Mouse (Mus musculus) mouse trophoblast stem cell (cell line): Measurements from ENCODE around the gene Ccdc151.

Experiments
- in situ Hi-C, 2 experiments: fragments of 300-500 bp; cut with MseI, MboI; formaldehyde crosslinking; loops; 2 replicates in 1 of 2; 3 replicates in 1 of 2; pipeline ENCODE4 v1.15.1; 2025

Gene Ccdc151

DNA sequence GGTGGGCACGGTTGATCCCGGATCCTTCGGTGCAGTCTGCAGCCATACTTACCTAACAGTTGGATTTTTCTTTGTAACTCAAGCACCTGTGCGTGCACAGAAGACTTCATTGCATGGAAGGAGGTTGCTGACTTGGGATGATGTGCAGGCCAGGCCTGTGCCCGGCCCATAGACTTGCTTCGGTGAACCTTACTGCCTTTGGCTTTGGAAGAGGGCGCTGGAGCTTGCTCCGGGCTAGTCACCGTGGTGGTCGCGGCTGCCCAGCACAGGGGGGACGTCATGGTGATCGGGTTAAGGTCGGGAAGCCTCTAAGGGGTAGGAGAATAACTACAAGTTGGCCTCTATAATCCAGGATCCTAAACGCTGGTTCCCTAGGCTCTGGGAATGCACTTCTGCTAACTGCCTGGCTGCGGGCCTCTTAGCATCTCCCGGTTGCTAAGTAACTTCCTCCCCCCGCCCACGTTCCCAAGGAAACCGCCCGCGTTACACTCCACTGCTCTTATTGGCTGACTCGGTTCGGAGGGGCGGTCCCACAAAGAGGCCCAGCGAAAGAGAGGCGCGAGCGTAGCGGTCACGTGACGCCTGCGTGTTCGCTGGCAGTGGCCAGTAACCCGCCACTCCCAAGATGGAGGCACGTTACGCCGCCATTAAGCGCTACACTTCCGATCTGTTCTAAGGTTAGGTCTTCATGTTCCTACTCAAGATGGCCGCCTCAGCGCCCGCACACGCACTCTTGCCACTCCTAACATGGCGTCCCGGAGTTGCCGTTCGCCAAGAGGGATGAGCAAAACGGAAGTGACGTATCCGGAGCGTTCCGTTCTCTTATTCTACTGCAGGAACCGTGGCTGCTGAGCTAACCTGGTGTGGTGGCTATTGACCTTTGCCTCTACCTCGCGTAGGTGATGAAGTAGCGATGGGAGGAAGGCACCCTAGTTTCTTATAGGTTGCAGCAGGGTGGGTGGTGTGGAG is at the start of gene Ccdc151, which contains the start of gene Prkcsh:
TSS of gene Ccdc151 (minus strand) at position 441 of the 969 bp plus-strand sequence.
TSS of gene Prkcsh (plus strand) at position 613 of the 969 bp plus-strand sequence.
- in situ Hi-C loops, result no loop called here

- in situ Hi-C loops, result no loop called here
Measured at GRCm38 (mm10) chr9:22051958-22052254, 49.5 kb upstream of the Ccdc151 start, which contains the start of gene Elavl3. Gene Elavl3 (minus strand): TSS chr9:22052023.

DNA sequence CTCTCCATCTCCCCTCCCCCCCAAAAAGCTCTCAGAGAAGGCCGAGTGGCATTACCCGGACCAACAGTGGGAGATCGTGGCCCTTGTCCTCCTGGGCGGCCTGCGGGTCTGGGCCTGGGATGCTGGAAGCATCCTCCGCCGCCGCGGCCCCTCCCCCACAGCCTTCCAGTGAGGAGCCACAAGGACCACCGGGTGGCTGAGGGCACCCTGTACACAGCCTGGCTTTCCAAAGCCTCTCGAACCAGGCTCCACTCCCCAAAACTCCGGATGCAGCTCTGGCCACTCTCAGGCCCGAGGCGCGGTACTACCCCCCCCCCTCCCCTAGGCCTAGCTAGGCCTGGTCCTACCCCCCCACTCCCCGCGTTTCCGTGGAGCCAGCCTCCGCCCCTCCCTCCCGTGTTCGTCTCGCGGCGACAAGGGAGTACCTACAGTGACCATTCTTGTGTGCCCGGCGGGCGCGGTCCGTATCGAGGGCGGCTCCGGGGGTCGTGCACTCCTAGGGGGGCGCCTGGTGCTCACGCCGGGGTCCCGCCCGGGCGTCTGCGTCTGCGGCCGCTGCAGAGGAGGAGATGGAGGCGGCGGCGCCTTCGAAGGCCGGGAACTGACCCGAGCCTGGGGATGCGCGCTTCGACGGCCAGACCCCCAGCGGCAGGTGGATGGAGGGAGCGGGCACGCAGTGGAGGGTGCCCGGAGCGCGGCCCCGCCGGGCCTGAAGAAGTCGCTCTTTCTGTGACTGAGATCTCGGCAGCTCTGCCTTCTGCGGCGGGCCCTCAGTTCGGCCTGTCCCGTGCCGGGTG is 48.9 kb upstream of the Ccdc151 start:
- in situ Hi-C loops, result no loop called here

- in situ Hi-C loops, result no loop called here
Measured at GRCm38 (mm10) chr9:22050351-22050889, 48.0 kb upstream of the Ccdc151 start.

GRCm38 (mm10) chr9:22049721-22050270 is 47.4 kb upstream of the Ccdc151 start:
- in situ Hi-C loops, result no loop called here

DNA sequence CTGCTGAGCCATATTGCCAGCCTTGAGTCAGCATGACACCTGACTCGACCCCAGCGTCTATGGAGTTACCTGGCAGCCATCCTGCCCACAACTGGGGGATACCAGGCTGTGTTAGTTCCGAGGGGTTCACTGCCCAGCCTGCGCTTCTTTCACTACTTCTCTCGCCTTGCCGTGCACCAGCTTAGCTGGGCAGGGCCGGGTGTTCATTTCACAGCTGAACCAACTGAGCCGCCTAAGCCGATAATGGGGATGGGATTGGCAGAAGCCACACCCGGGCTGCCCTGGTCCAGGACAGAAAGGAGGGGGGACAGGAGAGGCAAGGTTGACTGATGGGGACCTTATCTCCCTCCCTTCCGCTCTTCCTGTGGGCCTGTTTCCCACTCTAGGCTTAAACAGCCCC is 46.9 kb upstream of the Ccdc151 start:
- in situ Hi-C loops, result no loop called here

DNA sequence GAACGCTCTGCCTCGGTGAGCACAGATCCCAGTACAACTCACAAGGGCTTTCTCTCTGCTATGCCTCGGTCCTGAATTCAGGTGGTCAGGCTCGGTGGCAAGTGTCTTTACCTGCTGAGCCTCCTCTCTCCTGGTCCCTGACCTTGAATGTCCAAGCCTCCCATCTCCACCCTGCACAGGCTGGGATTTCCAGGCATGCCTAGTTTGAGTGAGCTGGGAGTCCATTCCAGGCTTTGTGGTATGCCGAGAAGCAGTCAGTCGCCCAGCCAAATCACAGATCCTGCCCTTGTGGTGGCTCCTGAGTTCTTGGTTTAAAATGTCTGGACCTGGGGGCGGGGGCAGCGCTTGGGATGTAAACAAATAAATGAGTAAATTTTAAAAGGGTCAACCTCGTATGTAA is 44.9 kb upstream of the Ccdc151 start:
- in situ Hi-C loops, result no loop called here

DNA sequence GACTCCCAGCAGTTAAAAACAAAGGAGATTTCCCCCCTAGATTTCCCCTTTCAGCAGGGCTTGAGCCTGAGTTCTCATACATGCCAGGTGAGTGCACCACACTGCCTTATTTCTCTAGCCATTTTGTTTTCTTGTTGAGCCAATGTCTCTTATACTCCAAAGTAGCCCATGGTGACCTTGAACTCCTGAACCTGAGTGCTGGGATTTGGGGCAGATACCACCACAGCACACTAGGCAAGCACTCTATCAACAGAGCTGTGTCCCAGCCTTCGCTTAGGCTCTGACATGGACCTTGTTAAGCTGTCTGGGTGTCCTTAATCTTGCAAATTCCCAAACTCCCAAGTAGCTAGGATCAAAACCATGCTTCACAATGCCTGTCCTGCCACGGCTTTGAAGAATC is 39.4 kb upstream of the Ccdc151 start:
- in situ Hi-C loops, result no loop called here

DNA sequence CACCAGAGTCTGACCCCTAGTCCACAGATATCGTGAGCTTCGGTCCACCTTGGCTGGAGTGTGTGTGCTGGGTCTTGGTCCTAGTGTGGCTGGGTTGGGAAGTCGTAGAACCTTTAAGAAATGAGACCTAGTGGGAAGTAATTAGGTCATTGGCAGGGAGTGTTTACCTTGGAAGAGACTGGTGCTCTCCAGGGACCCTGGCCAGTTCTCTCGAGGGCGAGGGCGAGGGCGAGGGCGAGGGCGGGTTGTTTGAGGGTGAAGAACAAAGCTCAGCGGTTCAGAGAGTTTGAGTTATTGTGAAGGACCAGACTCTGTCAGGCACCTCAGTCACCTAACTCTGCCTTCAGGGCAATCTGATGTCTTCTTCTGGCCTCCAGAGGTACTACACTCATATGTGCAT is 35.4 kb upstream of the Ccdc151 start:
- in situ Hi-C loops, result no loop called here

GRCm38 (mm10) chr9:22035300-22036044 is 33.0 kb upstream of the Ccdc151 start:
- in situ Hi-C loops, result no loop called here

GRCm38 (mm10) chr9:22030386-22030785 is 28.0 kb upstream of the Ccdc151 start:
- in situ Hi-C loops, result no loop called here

DNA sequence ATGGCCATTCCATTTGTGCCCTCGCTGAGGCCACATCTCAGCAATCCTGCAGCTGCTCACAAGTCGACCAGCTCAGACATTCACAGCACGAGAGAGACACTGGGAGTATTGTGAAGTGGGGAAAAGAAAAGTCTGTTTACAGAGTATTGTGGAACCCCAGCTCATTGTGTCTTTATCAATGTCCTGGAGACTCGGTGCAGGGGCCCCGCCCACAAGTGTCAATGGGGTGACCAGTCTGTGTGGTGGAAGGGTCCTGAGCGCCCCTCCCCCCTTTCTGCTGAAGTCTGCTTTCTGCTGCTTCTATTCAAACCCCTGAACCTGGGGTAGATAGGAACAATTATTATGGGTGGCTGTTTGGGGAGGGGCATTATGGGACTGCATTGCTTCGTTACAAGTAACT is 26.0 kb upstream of the Ccdc151 start:
- in situ Hi-C loops, result no loop called here

DNA sequence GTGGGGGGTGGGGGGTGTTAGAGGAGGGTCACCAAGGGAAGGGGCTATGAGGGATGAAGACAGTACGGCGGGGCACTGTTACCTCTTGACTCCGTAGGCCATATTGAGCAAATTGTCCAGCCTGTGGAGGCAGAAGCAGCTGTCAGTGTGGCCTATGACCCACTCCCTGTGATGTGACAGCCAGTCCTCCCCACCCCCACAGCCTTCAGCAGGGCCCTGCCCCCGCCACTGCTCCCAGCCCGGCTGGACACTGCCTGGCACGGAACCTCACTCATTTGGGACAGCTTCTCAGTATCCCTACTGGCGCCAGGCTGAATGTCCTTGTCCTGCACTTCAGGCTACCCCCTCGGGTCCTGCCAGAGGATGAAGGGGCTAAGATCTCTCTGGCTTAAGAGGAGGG is 22.2 kb upstream of the Ccdc151 start:
- in situ Hi-C loops, result no loop called here

DNA sequence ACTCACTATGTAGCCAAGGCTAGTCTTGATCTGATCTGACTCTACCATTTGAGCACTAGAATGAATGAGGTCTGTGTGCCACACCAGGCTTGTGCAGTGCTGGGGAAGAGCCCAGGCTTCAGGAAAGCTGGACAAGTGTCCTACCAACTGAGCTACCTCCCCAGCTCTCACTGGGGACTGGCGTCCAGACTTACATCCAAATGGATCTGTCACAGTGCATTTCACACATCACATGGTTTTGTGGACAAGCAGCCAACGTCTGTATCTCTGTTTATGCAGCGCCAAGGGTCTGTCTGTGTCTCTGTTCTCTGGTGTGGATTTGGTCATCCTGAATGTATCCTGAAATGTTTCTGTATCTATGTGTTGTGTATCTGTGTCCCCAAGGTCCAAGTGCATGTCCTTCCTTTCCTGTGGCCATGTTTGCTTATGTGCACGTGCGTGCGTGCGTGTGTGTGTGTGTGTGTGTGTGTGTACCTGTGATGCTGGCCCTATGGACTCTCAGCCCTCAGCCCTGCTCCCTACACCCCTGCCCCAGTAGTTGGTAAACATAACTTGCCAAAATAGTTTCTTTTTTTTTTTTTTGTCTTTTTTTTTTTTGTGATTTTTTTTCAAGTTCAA is 14.9 kb upstream of the Ccdc151 start:
- in situ Hi-C loops, result no loop called here

DNA sequence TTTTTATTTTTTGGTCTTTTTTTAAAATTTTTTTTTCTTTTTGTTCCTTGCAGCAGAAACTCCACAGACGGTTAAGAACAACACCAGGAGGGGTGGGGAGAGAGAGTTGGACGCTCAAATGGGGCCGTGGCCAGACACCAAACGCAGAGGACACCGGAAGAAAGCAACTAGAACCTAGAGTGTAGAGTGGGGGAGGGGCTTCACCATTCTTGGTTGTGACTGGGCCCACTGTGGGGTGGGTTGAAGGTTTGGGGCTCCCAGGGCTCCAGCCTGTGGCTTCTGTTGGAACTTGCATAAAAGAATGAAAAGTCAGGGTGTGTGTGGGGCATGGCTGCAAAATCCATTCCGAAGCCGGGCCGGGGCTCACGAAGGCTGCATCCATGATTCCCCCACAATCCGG is 13.8 kb upstream of the Ccdc151 start:
- in situ Hi-C loops, result no loop called here

DNA sequence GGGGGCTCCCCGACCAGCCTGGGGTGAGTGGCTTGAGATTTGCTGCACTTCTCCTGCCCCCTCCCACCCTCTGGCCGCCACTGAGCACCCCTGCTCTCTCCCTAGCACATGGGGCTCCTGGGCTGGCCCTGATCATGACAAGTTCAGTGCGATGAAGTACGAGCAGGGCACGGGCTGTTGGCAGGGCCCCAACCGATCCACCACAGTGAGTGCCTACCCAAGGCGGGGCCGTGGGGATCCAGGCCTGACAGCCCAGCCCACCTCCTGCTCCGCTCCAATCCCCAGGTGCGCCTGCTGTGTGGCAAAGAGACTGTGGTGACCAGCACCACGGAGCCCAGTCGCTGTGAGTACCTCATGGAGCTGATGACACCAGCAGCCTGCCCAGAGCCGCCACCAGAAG is 10.3 kb upstream of the Ccdc151 start:
- in situ Hi-C loops, result no loop called here

DNA sequence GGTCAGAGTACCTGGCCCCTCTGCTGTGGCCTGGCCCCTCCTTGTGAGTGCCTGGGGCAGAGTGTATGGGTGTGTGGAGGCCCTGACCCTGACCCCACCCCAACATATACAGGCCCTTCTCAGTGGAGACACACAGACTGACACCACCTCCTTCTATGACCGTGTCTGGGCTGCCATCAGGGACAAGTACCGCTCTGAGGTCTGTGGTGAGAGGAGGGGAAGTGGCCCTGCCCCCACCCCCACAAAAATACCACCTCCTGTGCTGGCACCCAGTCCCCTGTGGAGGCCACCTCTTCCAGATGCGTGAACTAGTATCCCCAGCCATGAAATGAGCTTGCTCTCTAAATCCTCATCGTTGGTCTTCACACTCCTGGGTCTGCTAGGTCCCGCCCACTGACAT is 8.6 kb upstream of the Ccdc151 start:
- in situ Hi-C loops, result no loop called here

DNA sequence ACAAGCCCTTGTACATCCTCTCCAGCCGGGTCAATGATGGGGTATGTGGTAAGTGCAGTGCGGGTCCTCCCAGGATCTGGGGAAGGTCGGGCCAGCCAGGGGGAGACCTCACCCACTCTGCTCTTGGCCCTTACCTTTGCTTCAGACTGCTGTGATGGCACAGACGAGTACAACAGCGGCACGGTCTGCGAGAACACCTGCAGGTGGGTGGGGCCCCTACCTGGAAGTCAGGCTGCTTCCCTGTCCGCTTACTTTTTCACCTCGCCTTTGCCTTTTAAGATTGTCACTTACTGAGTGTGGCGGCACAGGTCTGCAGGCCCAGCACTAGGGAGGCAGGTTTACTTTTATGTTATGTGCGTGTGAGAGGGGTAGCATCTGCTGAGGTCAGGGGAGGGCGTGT is 2.1 kb upstream of the Ccdc151 start:
- in situ Hi-C loops, result no loop called here

- in situ Hi-C loops, result no loop called here
Measured at GRCm38 (mm10) chr9:22003163-22003554, 725 bp upstream of the Ccdc151 start.

- in situ Hi-C loops, result no loop called here
Measured at GRCm38 (mm10) chr9:22001633-22002032, 801 bp downstream of the Ccdc151 start.

DNA sequence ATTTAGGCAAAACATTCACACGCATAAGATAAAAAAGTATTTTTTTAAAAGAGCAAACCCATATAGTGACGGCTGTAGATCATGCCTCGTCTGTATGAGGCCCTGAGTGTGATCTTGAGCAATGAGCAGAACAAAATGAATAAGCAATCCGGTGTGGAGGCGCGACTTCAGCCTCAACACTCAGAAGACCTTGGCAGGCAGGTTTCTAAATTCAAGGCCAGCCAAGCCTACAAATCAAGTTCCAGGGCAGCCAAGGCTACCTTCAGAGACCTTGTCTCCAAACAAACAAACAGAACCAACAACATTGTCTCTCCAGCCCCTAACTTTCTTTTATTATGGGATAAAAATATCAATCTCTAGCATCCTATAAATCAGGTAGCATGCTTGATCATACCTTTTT is 2.1 kb downstream of the Ccdc151 start:
- in situ Hi-C loops, result no loop called here
